Mouse (Mus musculus) MEL (cell line): ENCODE results near the gene Rasal3.

ENCODE experiments used
- CHD1 ChIP-seq: IDR thresholded peaks from 2 replicates; pipeline ENCODE4 v1.6.1; 2012; ENCODE audit warnings: low read depth, mild to moderate bottlenecking, inconsistent platforms, low read length, improper control_type of control experiment
- CTCF ChIP-seq, 3 experiments: IDR thresholded peaks in 2 of 3; conservative IDR thresholded peaks in 1 of 3; 2 replicates each; pipeline ENCODE4 v1.5.1; 2011 to 2012; ENCODE audit warnings: low read length in 3 of 3, low read depth in 2 of 3, mild to moderate bottlenecking in 2 of 3, improper control_type of control experiment in 1 of 3, inconsistent platforms in 1 of 3, mixed read lengths in 1 of 3, moderate library complexity in 1 of 3; ENCODE audit not compliant: control insufficient read depth in 1 of 3, insufficient read depth in 1 of 3, poor library complexity in 1 of 3, severe bottlenecking in 1 of 3
- ELF1 ChIP-seq: IDR thresholded peaks from 2 replicates; pipeline ENCODE4 v1.6.1; 2014; ENCODE audit warnings: low read depth, mild to moderate bottlenecking, inconsistent platforms, low read length, improper control_type of control experiment, moderate library complexity
- EP300 ChIP-seq, 2 experiments: IDR thresholded peaks; 2 replicates each; pipeline ENCODE4 v1.6.1; 2011; ENCODE audit warnings: improper control_type of control experiment in 2 of 2, low read length in 2 of 2, low read depth in 1 of 2, mild to moderate bottlenecking in 1 of 2
- MYC ChIP-seq: IDR thresholded peaks from 2 replicates; pipeline ENCODE4 v1.6.1; 2011; ENCODE audit warnings: low read depth, mild to moderate bottlenecking, low read length, improper control_type of control experiment, moderate library complexity
- POLR2A ChIP-seq, 2 experiments: IDR thresholded peaks; 2 replicates each; pipeline ENCODE4 v1.6.1; 2011 to 2012; ENCODE audit warnings: low read length in 2 of 2, mild to moderate bottlenecking in 2 of 2, control low read depth in 1 of 2, improper control_type of control experiment in 1 of 2, low read depth in 1 of 2, moderate library complexity in 1 of 2; ENCODE audit not compliant: control insufficient read depth in 1 of 2, insufficient read depth in 1 of 2, poor library complexity in 1 of 2
- POLR2AphosphoS5 ChIP-seq: IDR thresholded peaks from 2 replicates; pipeline ENCODE4 v1.6.1; 2012; ENCODE audit warnings: low read depth, borderline replicate concordance, mild to moderate bottlenecking, inconsistent platforms, low read length, moderate library complexity, mixed read lengths
- SIN3A ChIP-seq: IDR thresholded peaks from 2 replicates; pipeline ENCODE4 v1.6.1; 2012; ENCODE audit warnings: low read length, improper control_type of control experiment, inconsistent platforms
- TCF12 ChIP-seq: IDR thresholded peaks from 2 replicates; pipeline ENCODE4 v1.6.1; 2014; ENCODE audit warnings: low read depth, mild to moderate bottlenecking, inconsistent platforms, low read length, improper control_type of control experiment, moderate library complexity
- USF1 ChIP-seq: IDR thresholded peaks from 2 replicates; pipeline ENCODE4 v1.6.1; 2014; ENCODE audit warnings: low read depth, mild to moderate bottlenecking, inconsistent platforms, low read length, improper control_type of control experiment, moderate library complexity

- no peak for TF ChIP-seq MYC
- TF ChIP-seq SIN3A = no peak
- no peak for TF ChIP-seq ELF1
- no peak for TF ChIP-seq POLR2A (IDR thresholded peaks at IDR 0.05; ENCODE audit: control insufficient read depth in 1 of 2, insufficient read depth in 1 of 2, low read depth in 1 of 2, low read length in 2 of 2, poor library complexity in 1 of 2)
- peak; percentile 69 to 82 (median 73) for TF ChIP-seq CTCF (IDR thresholded peaks at IDR 0.05 in 2 of 3, conservative IDR thresholded peaks at IDR 0.05 in 1 of 3; ENCODE audit: control insufficient read depth in 1 of 3, insufficient read depth in 1 of 3, low read depth in 2 of 3, low read length in 3 of 3, poor library complexity in 1 of 3, severe bottlenecking in 1 of 3)
- no peak for TF ChIP-seq CHD1
- no peak for TF ChIP-seq EP300 (IDR thresholded peaks at IDR 0.05; ENCODE audit: low read depth in 1 of 2, low read length in 2 of 2)
- no peak for TF ChIP-seq TCF12
- TF ChIP-seq POLR2AphosphoS5 = no peak
- no peak for TF ChIP-seq USF1
Observed at GRCm38 (mm10) chr17:32386659-32387432, 16.5 kb downstream of the Rasal3 start.
